Mouse (Mus musculus): ENCODE measurements around the gene Mrm1. TPM values are rescaled to one million over a fixed set of nuclear protein-coding genes. Genes with fewer than 3 reads are reported as not detected.
"Not testable (repeated sequence)": the region's sequence is repeated elsewhere in the genome, so short reads cannot be mapped to it uniquely, and the experiment has no call there.

Mrm1 gene
- total RNA-seq (2021): 10 to 100 TPM; 11.9 to 22.5 TPM

- DNase-seq (ENCODE audit: low spot score in 2 of 2): peak; percentile 92 to 96
- intact Hi-C loops (cut with DNase I): loop anchor here (5.0 kb wide), 1 partner anchor 552 kb away; no protein-coding TSS in a partner anchor
These were observed at the start of gene Mrm1 for GRCm38 (mm10) chr11:84818961-84819692. Gene Mrm1, minus strand, starts transcription at chr11:84819515.

- intact Hi-C loops (cut with DNase I): no loop called here
- no peak for DNase-seq (ENCODE audit: low spot score in 2 of 2)
These were observed 49.5 kb upstream of the Mrm1 start for GRCm38 (mm10) chr11:84868786-84869259.

GRCm38 (mm10) chr11:84867586-84867985 lies 48.3 kb upstream of the Mrm1 start:
- DNase-seq (ENCODE audit: low spot score in 2 of 2): no peak
- intact Hi-C loops (cut with DNase I): no loop called here

GRCm38 (mm10) chr11:84865268-84865667 lies 46.0 kb upstream of the Mrm1 start:
- DNase-seq (ENCODE audit: low spot score in 2 of 2): no peak
- intact Hi-C loops (cut with DNase I): no loop called here

- intact Hi-C loops (cut with DNase I): no loop called here
- DNase-seq (ENCODE audit: low spot score in 2 of 2): no peak
These were observed 36.0 kb upstream of the Mrm1 start for GRCm38 (mm10) chr11:84855285-84855684.

GRCm38 (mm10) chr11:84847475-84848090 lies 28.3 kb upstream of the Mrm1 start:
- DNase-seq (ENCODE audit: low spot score in 2 of 2): no peak
- intact Hi-C loops (cut with DNase I): no loop called here

- DNase-seq (ENCODE audit: low spot score in 2 of 2): no peak
- intact Hi-C loops (cut with DNase I): no loop called here
These were observed 27.6 kb upstream of the Mrm1 start for GRCm38 (mm10) chr11:84846741-84847474.

GRCm38 (mm10) chr11:84839330-84839729 lies 20.0 kb upstream of the Mrm1 start:
- no peak for DNase-seq (ENCODE audit: low spot score in 2 of 2)
- intact Hi-C loops (cut with DNase I): no loop called here

GRCm38 (mm10) chr11:84829495-84829894 lies 10.2 kb upstream of the Mrm1 start:
- intact Hi-C loops (cut with DNase I): loop anchor here (5.0 kb wide), 1 partner anchor 43 kb away; the partner anchor contains the start of gene Ggnbp2
- DNase-seq (ENCODE audit: low spot score in 2 of 2): not testable (repeated sequence)

- DNase-seq (ENCODE audit: low spot score in 2 of 2): peak; percentile 88
- intact Hi-C loops (cut with DNase I): loop anchor here (5.0 kb wide), 1 partner anchor 44 kb away; the partner anchor contains the start of gene Ggnbp2
These were observed 9.4 kb upstream of the Mrm1 start, which contains the start of gene Dhrs11 for GRCm38 (mm10) chr11:84828516-84829399. Gene Dhrs11, minus strand, starts transcription at chr11:84828994.

- intact Hi-C loops (cut with DNase I): loop anchor here (5.0 kb wide), 1 partner anchor 44 kb away; the partner anchor contains the start of gene Ggnbp2
- no peak for DNase-seq (ENCODE audit: low spot score in 2 of 2)
These were observed 8.7 kb upstream of the Mrm1 start for GRCm38 (mm10) chr11:84827901-84828503.

- no peak for DNase-seq (ENCODE audit: low spot score in 2 of 2)
- intact Hi-C loops (cut with DNase I): loop anchor here (5.0 kb wide), 1 partner anchor 45 kb away; the partner anchor contains the start of gene Ggnbp2
These were observed 8.2 kb upstream of the Mrm1 start for GRCm38 (mm10) chr11:84827492-84827891.

GRCm38 (mm10) chr11:84826185-84826584 lies 6.9 kb upstream of the Mrm1 start:
- DNase-seq (ENCODE audit: low spot score in 2 of 2): peak in 1 of 2 experiments; percentile 82

GRCm38 (mm10) chr11:84825261-84825807 lies 6.0 kb upstream of the Mrm1 start:
- DNase-seq (ENCODE audit: low spot score in 2 of 2): no peak
- intact Hi-C loops (cut with DNase I): loop anchor here (5.0 kb wide), 1 partner anchor 47 kb away; the partner anchor contains the start of gene Ggnbp2

More at GRCm38 (mm10) chr11:84826185-84826584, 6.9 kb upstream of the Mrm1 start:
- intact Hi-C loops (cut with DNase I): loop anchor here (5.0 kb wide), 1 partner anchor 46 kb away; the partner anchor contains the start of gene Ggnbp2

- no peak for DNase-seq (ENCODE audit: low spot score in 2 of 2)
- intact Hi-C loops (cut with DNase I): no loop called here
These were observed 4.2 kb upstream of the Mrm1 start for GRCm38 (mm10) chr11:84823484-84823897.

- intact Hi-C loops (cut with DNase I): no loop called here
- DNase-seq (ENCODE audit: low spot score in 2 of 2): no peak
These were observed 3.2 kb upstream of the Mrm1 start for GRCm38 (mm10) chr11:84822487-84822886.

- no peak for DNase-seq (ENCODE audit: low spot score in 2 of 2)
- intact Hi-C loops (cut with DNase I): no loop called here
These were observed 1.9 kb upstream of the Mrm1 start for GRCm38 (mm10) chr11:84821131-84821770.
